Mouse (Mus musculus): ENCODE data around the gene Brd3.

GRCm38 (mm10) chr2:27425751-27426405 is 81.6 kb downstream of the Brd3 start:
- TF ChIP-seq GATA1 (IDR thresholded peaks at IDR 0.05; ENCODE audit: low read length): no peak
- no peak for TF ChIP-seq TAL1 (IDR thresholded peaks at IDR 0.05; ENCODE audit: low read length)
